Mouse (Mus musculus) limb, embryonic 14.5 days (tissue): Measurements from ENCODE around the gene Prkcb. TPM values are rescaled to one million over a fixed set of nuclear protein-coding genes. Genes with fewer than 3 reads are reported as not detected.

Experiments used
- ATAC-seq: fragments of 200-750 bp; cut with Nextera tagmentation; 2 replicates; pipeline ENCODE4 v1.8.0; 2017; ENCODE audit warnings: low read depth, moderate number of reproducible peaks, moderate TSS enrichment; ENCODE audit not compliant: low FRiP score
- DNase-seq: peaks from one replicate; pipeline ENCODE4 v3.0.0-alpha.2; 2015; ENCODE audit warnings: low spot score
- H3K27ac ChIP-seq: fragments of 300-500 bp; sonication (generic); replicated peaks from 2 replicates; pipeline ENCODE4 v1.5.1; 2014; ENCODE audit warnings: low read depth, mild to moderate bottlenecking, low read length, moderate library complexity, mixed read lengths
- H3K27me3 ChIP-seq: fragments of 300-500 bp; sonication (generic); 2 replicates; pipeline ENCODE4 v1.6.1; 2014; ENCODE audit warnings: low read length, mixed read lengths; ENCODE audit not compliant: control insufficient read depth, insufficient read depth
- H3K36me3 ChIP-seq: fragments of 300-500 bp; sonication (generic); 2 replicates; pipeline ENCODE4 v1.6.1; 2014; ENCODE audit warnings: mild to moderate bottlenecking, low read length, moderate library complexity, mixed read lengths; ENCODE audit not compliant: control insufficient read depth, insufficient read depth
- H3K4me1 ChIP-seq: fragments of 300-500 bp; sonication (generic); 2 replicates; pipeline ENCODE4 v1.6.1; 2014; ENCODE audit warnings: antibody characterized with exemption, low read length, mixed read lengths; ENCODE audit not compliant: control insufficient read depth, insufficient read depth
- H3K4me2 ChIP-seq: fragments of 300-500 bp; sonication (generic); replicated peaks from 2 replicates; pipeline ENCODE4 v1.6.1; 2014; ENCODE audit warnings: low read depth, mild to moderate bottlenecking, low read length, moderate library complexity; ENCODE audit not compliant: severe bottlenecking
- H3K4me3 ChIP-seq: fragments of 300-500 bp; sonication (generic); replicated peaks from 2 replicates; pipeline ENCODE4 v1.5.1; 2014; ENCODE audit warnings: low read length
- H3K9ac ChIP-seq: fragments of 300-500 bp; sonication (generic); 2 replicates; pipeline ENCODE4 v1.6.1; 2014; ENCODE audit warnings: mild to moderate bottlenecking, low read depth, low read length, moderate library complexity; ENCODE audit not compliant: severe bottlenecking
- H3K9me3 ChIP-seq: fragments of 300-500 bp; sonication (generic); 2 replicates; pipeline ENCODE4 v1.6.1; 2016; ENCODE audit warnings: low read length; ENCODE audit not compliant: control insufficient read depth
- POLR2A ChIP-seq: fragments of 200-500 bp; IDR thresholded peaks from 2 replicates; pipeline ENCODE4 v1.8.0; 2012; ENCODE audit warnings: inconsistent platforms, mild to moderate bottlenecking, moderate library complexity, borderline replicate concordance; ENCODE audit not compliant: insufficient read depth, insufficient read length; ENCODE audit errors: extremely low read depth
- WGBS: fragments of 180-500 bp; shearing (Covaris S2); extraction: QIAGEN DNeasy Blood & Tissue Kit; methylation state at CpG from one replicate; pipeline ENCODE4 v1.1.7; 2014; 5-methylcytosine and 5-hydroxymethylcytosine counted together
- polyA plus RNA-seq, 2 experiments: library from polyadenylated mRNA; depleted of rRNA in 1 of 2; stranded (reverse) in 1 of 2; unstranded in 1 of 2; fragments of >200 nt; fragmentation: Nextera tagmentation in 1 of 2; extraction: Ambion mirVana in 1 of 2; gene quantifications; 2 replicates each; pipeline versions ENCODE4 v1.2.1 to v1.2.3; 2012 to 2014

Gene Prkcb
- polyA plus RNA-seq, 2 experiments: 6.2 to 10.3 TPM

DNA sequence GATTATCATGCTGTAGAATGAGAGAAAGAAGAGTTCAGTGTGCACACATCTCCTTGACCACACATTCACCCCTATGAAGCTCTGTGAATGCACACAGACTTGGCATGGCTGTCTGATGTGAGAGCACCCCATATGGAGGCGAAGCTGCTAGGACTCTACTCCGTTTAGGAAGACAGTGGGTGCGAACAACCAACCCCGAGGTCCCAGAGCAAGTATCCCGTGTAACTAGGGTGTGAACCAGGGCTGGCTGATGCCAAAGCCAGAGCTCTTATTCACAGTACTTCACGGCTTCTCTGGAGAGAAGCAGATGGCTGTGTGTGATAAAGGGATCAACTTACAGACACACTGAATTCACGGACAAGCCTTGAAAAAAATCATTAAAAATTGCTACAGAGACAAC lies 285.9 kb downstream of the Prkcb start:
- H3K27me3 ChIP-seq: no peaks in the 10 kb centered on the region
- ATAC-seq (no peak), DNase-seq (no peak)
- H3K4me1 ChIP-seq: no peaks in the 10 kb centered on the region
- H3K4me3 ChIP-seq: no peak overlapping the region
- no peak overlapping the region for H3K9ac ChIP-seq
- H3K4me2 ChIP-seq: no peak overlapping the region
- 72% methylated on average over 7 of the region's 7 CpGs for WGBS
- H3K27ac ChIP-seq: no peak overlapping the region
- no peak for TF ChIP-seq POLR2A
- H3K36me3 ChIP-seq: no peaks in the 10 kb centered on the region
- H3K9me3 ChIP-seq: no peaks in the 10 kb centered on the region

DNA sequence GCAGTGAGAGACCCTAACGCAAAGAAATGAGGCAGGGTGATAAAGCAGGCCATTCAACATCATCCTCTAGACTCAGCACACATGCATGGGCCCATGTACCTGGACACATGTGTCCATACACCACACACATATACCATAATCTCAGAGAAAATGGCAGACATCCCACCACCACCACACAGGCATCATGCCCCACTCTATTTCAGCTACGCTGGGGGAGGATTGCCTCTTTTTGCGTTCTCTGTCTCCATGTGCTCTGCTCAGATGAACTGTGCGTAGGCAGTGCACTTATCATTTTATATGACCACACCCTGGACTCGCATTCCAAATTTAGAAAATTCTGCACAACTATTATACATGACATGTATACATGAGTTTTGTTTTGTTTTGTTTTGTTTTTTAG lies 286.5 kb downstream of the Prkcb start:
- ATAC-seq (no peak), DNase-seq (no peak)
- H3K4me2 ChIP-seq: no peak overlapping the region
- H3K27me3 ChIP-seq: no peaks in the 10 kb centered on the region
- H3K4me3 ChIP-seq: no peak overlapping the region
- TF ChIP-seq POLR2A: no peak
- 85% methylated on average over 5 of the region's 5 CpGs for WGBS
- no peaks in the 10 kb centered on the region for H3K9me3 ChIP-seq
- no peaks in the 10 kb centered on the region for H3K36me3 ChIP-seq
- H3K27ac ChIP-seq: no peak overlapping the region
- no peak overlapping the region for H3K9ac ChIP-seq
- no peaks in the 10 kb centered on the region for H3K4me1 ChIP-seq

DNA sequence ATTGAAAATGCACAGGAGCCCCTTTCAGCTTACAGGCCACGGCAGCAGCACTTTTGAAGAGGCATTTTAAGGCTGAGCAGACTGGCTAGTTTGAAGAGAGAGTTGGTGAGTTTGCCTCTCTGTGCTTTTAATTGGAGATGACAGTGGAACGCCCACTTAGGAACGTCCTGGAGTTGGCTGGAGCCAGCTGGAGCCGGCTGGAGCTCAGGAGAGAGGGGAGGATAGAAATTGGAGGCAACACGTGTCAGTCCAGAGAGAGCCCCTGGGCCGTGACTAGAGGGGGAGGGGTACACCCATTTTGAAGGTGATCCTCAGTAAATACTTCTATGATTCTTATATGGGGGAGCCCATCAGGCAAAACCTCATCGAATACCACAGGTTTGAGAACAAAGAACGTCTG lies 287.0 kb downstream of the Prkcb start:
- ATAC-seq (no peak; the same call in 1 of the 2 replicates), DNase-seq (no peak)
- Histone ChIP-seq H3K4me2 (no peak overlapping the region), H3K4me1 (no peaks in the 10 kb centered on the region), H3K9ac (no peak overlapping the region), H3K27ac (no peak overlapping the region), H3K36me3 (no peaks in the 10 kb centered on the region), H3K9me3 (no peaks in the 10 kb centered on the region), H3K4me3 (no peak overlapping the region), H3K27me3 (no peaks in the 10 kb centered on the region)
- 40% methylated on average over 8 of the region's 8 CpGs for WGBS
- TF ChIP-seq POLR2A: no peak

- 83% methylated on average over 4 of the region's 4 CpGs for WGBS
- Histone ChIP-seq H3K36me3 (no peaks in the 10 kb centered on the region), H3K9me3 (no peaks in the 10 kb centered on the region), H3K9ac (no peak overlapping the region), H3K4me3 (no peak overlapping the region), H3K4me2 (no peak overlapping the region), H3K27ac (no peak overlapping the region), H3K4me1 (no peaks in the 10 kb centered on the region), H3K27me3 (no peaks in the 10 kb centered on the region)
- no peak for TF ChIP-seq POLR2A
- ATAC-seq (no peak), DNase-seq (no peak)
Observed at GRCm38 (mm10) chr7:122577571-122577970, 289.0 kb downstream of the Prkcb start.

GRCm38 (mm10) chr7:122579461-122580157 lies 291.1 kb downstream of the Prkcb start:
- WGBS: 89% methylated on average over 7 of the region's 7 CpGs
- H3K4me3 ChIP-seq: no peak overlapping the region
- H3K36me3 ChIP-seq: no peaks in the 10 kb centered on the region
- TF ChIP-seq POLR2A: no peak
- no peaks in the 10 kb centered on the region for H3K27me3 ChIP-seq
- ATAC-seq (no peak), DNase-seq (no peak)
- H3K27ac ChIP-seq: no peak overlapping the region
- no peak overlapping the region for H3K9ac ChIP-seq
- H3K4me2 ChIP-seq: no peak overlapping the region
- no peaks in the 10 kb centered on the region for H3K9me3 ChIP-seq
- H3K4me1 ChIP-seq: no peaks in the 10 kb centered on the region

DNA sequence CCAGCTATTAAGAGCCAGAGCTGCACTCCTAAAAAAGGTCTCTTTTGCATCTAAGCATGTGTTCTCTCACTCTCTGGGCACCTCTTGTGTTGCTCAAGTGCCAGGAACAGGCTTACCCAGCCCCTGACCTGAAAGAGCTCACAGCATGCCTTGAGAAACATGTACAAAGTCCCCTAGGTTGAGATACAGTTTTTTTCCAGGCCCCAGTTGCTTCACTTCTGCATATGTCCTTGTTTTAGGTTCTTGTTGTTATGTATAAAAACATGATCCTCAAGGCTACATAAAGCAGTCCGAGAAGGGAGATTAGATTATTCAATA lies 291.6 kb downstream of the Prkcb start:
- no peak overlapping the region for H3K9ac ChIP-seq
- H3K9me3 ChIP-seq: no peaks in the 10 kb centered on the region
- H3K4me1 ChIP-seq: no peaks in the 10 kb centered on the region
- no peak overlapping the region for H3K4me2 ChIP-seq
- DNase-seq (no peak), ATAC-seq (no peak)
- no peak for TF ChIP-seq POLR2A
- H3K4me3 ChIP-seq: no peak overlapping the region
- WGBS: 90% methylated on average over 1 of the region's 1 CpGs
- no peaks in the 10 kb centered on the region for H3K36me3 ChIP-seq
- H3K27ac ChIP-seq: no peak overlapping the region
- no peaks in the 10 kb centered on the region for H3K27me3 ChIP-seq
